Mouse (Mus musculus) stomach, embryonic 14.5 days (tissue): ENCODE measurements around the gene Twist2. TPM values are rescaled to one million over a fixed set of nuclear protein-coding genes. Genes with fewer than 3 reads are reported as not detected.

Source experiments
- ATAC-seq: fragments of 200-750 bp; cut with Nextera tagmentation; 2 replicates; pipeline ENCODE4 v1.8.0; 2017; ENCODE audit warnings: low read depth, moderate TSS enrichment; ENCODE audit not compliant: insufficient number of reproducible peaks, insufficient read depth, low FRiP score
- H3K27ac ChIP-seq: fragments of 300-500 bp; sonication (generic); 2 replicates; pipeline ENCODE4 v1.5.1; 2014; ENCODE audit warnings: mild to moderate bottlenecking, low read length, moderate library complexity, mixed read lengths
- H3K27me3 ChIP-seq: fragments of 300-500 bp; sonication (generic); 2 replicates; pipeline ENCODE4 v1.6.1; 2014; ENCODE audit warnings: low read length, control low read depth, mixed read lengths; ENCODE audit not compliant: control insufficient read depth, insufficient read depth
- H3K36me3 ChIP-seq: fragments of 300-500 bp; sonication (generic); 2 replicates; pipeline ENCODE4 v1.6.1; 2014; ENCODE audit warnings: mild to moderate bottlenecking, control low read depth, low read length, moderate library complexity, mixed read lengths; ENCODE audit not compliant: control insufficient read depth, insufficient read depth
- H3K4me1 ChIP-seq: fragments of 300-500 bp; sonication (generic); 2 replicates; pipeline ENCODE4 v1.6.1; 2014; ENCODE audit warnings: low read length, control low read depth, mixed read lengths; ENCODE audit not compliant: control insufficient read depth, insufficient read depth
- H3K4me2 ChIP-seq: fragments of 300-500 bp; sonication (generic); replicated peaks from 2 replicates; pipeline ENCODE4 v1.6.1; 2014; ENCODE audit warnings: low read depth, low read length, control low read depth
- H3K4me3 ChIP-seq: fragments of 300-500 bp; sonication (generic); 2 replicates; pipeline ENCODE4 v1.5.1; 2014; ENCODE audit warnings: low read depth, low read length, control low read depth
- H3K9ac ChIP-seq: fragments of 300-500 bp; sonication (generic); replicated peaks from 2 replicates; pipeline ENCODE4 v1.6.1; 2014; ENCODE audit warnings: low read depth, mild to moderate bottlenecking, control low read depth, low read length, moderate library complexity, mixed read lengths
- H3K9me3 ChIP-seq: fragments of 300-500 bp; sonication (generic); 2 replicates; pipeline ENCODE4 v1.6.1; 2016; ENCODE audit warnings: low read depth, low read length, control low read depth; ENCODE audit not compliant: control insufficient read depth
- WGBS: fragments of 180-500 bp; shearing (Covaris S2); extraction: QIAGEN DNeasy Blood & Tissue Kit; methylation state at CpG from one replicate; pipeline ENCODE4 v1.1.7; 2014; 5-methylcytosine and 5-hydroxymethylcytosine counted together
- polyA plus RNA-seq: library from polyadenylated mRNA; unstranded; fragments of >200 nt; fragmentation: Nextera tagmentation; extraction: Ambion mirVana; gene quantifications from 2 replicates; pipeline ENCODE4 v1.2.1, GENCODE M21; 2014

Gene Twist2
- polyA plus RNA-seq, 1 experiment from 2014 or later: 10.7 TPM

- no peak overlapping the region for H3K9ac ChIP-seq
- H3K27me3 ChIP-seq: no peaks in the 10 kb centered on the region
- 86% methylated on average over 11 of the region's 11 CpGs for WGBS
- no peak overlapping the region for H3K4me2 ChIP-seq
- no peak overlapping the region for H3K4me3 ChIP-seq
- H3K9me3 ChIP-seq: no peaks in the 10 kb centered on the region
- no peak for ATAC-seq
- H3K36me3 ChIP-seq: no peaks in the 10 kb centered on the region
- H3K27ac ChIP-seq: no peak overlapping the region
- H3K4me1 ChIP-seq: no peaks in the 10 kb centered on the region
Observed at GRCm38 (mm10) chr1:91893598-91893997, 92.3 kb downstream of the Twist2 start.

- 91% methylated on average over 5 of the region's 5 CpGs for WGBS
Observed at GRCm38 (mm10) chr1:91894286-91894685, 93.0 kb downstream of the Twist2 start.

GRCm38 (mm10) chr1:91897078-91897477, 95.8 kb downstream of the Twist2 start:
- Histone ChIP-seq H3K27me3 (no peaks in the 10 kb centered on the region), H3K4me3 (no peak overlapping the region), H3K4me2 (no peak overlapping the region), H3K4me1 (no peaks in the 10 kb centered on the region), H3K9me3 (no peaks in the 10 kb centered on the region), H3K9ac (no peak overlapping the region), H3K36me3 (no peaks in the 10 kb centered on the region), H3K27ac (no peak overlapping the region)
- no peak for ATAC-seq
- 87% methylated on average over 2 of the region's 2 CpGs for WGBS

More at GRCm38 (mm10) chr1:91894286-91894685, 93.0 kb downstream of the Twist2 start:
- ATAC-seq: no peak
- H3K27me3 ChIP-seq: no peaks in the 10 kb centered on the region
- no peaks in the 10 kb centered on the region for H3K4me1 ChIP-seq
- H3K9ac ChIP-seq: no peak overlapping the region
- no peak overlapping the region for H3K27ac ChIP-seq
- no peaks in the 10 kb centered on the region for H3K36me3 ChIP-seq
- no peaks in the 10 kb centered on the region for H3K9me3 ChIP-seq
- no peak overlapping the region for H3K4me2 ChIP-seq
- no peak overlapping the region for H3K4me3 ChIP-seq
